Mouse (Mus musculus) liver, adult 2 months (tissue): ENCODE results near the gene Daxx.

Experiments
- CTCF ChIP-seq: fragments of 200-500 bp; IDR thresholded peaks from 2 replicates; pipeline ENCODE4 v1.5.1; 2011; ENCODE audit warnings: low read depth, low read length, control low read depth
- POLR2A ChIP-seq: fragments of 200-500 bp; IDR thresholded peaks from 2 replicates; pipeline ENCODE4 v1.6.1; 2011; ENCODE audit warnings: low read length, control low read depth; ENCODE audit not compliant: insufficient read depth; ENCODE audit errors: extremely low read depth

- TF ChIP-seq CTCF (no peak), POLR2A (no peak)
Observed at GRCm38 (mm10) chr17:33952879-33953278, 43.7 kb downstream of the Daxx start.
